Mouse (Mus musculus): ENCODE data around the gene Dlgap4. TPM values are rescaled to one million over a fixed set of nuclear protein-coding genes. Genes with fewer than 3 reads are reported as not detected.

The Dlgap4 gene
- polyA plus RNA-seq, 1 experiment from 2014 or later: 57.8 TPM

DNA sequence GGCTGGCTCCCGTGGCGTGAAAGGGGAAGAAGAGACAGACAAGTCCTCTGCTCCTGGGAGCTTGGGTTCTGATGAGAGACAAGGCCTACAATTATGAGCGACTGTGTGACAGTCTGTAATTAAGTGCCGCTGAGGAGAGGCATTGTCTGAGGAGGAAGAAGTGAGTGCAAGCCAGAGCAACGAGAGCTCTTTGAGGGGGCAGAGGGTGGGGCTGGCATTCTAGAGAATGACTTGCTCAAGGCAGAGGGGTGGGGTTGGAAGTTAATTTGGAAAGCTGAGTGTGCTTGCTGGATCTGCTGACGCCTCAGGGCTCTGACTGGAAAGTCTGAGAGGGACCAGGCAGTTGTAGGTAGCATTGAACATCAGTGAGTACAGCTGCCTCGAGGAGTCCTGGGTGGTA, 112.8 kb downstream of the Dlgap4 start:
- ATAC-seq (replicated peaks; ENCODE audit: extremely low read depth, insufficient read depth, low FRiP score): no peak
- Histone ChIP-seq H3K27ac (ENCODE audit: low read length) (peak overlapping the region; percentile 9; the same call in 1 of the 2 replicates), H3K36me3 (ENCODE audit: control insufficient read depth, insufficient read depth) (no peaks in the 10 kb centered on the region), H3K9me3 (replicated peaks; ENCODE audit: control insufficient read depth, low read length) (no peaks in the 10 kb centered on the region), H3K27me3 (ENCODE audit: control insufficient read depth, insufficient read depth, low read length) (no peaks in the 10 kb centered on the region), H3K4me3 (ENCODE audit: low read length) (no peak overlapping the region), H3K4me2 (ENCODE audit: low read depth, low read length) (peak overlapping the region; percentile 4; the same call in 1 of the 2 replicates), H3K4me1 (ENCODE audit: control insufficient read depth, insufficient read depth, low read length) (peaks cover 60% of the 10 kb centered on the region), H3K9ac (ENCODE audit: low read length) (peak overlapping the region; percentile 2; the same call in 1 of the 2 replicates)
- WGBS: 31% methylated on average over 7 of the region's 7 CpGs

DNA sequence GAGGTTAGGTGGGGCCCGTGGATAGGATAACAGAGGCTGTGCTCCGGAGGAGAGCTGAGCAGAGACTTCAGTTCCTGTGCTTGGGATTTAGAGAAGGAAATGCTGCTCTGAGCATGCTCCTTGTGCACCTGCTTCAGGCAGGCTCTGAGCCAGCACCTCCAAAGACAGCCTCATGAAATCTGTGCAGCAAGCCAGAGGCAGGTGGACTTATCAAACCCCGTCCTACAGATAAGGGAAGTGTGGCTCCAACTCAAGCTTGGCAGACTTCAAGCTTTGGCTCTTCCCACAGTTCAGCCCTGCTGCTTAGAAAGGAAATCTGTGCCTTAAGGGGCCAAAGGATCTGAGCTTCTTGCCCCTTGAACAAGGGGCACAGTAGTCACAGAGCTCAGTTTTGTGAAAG, 113.4 kb downstream of the Dlgap4 start:
- H3K27ac ChIP-seq (ENCODE audit: low read length): peak overlapping the region; percentile 9; the same call in 1 of the 2 replicates
- H3K27me3 ChIP-seq (ENCODE audit: control insufficient read depth, insufficient read depth, low read length): no peaks in the 10 kb centered on the region
- WGBS: 10% methylated on average over 3 of the region's 3 CpGs
- no peaks in the 10 kb centered on the region for H3K9me3 ChIP-seq (replicated peaks; ENCODE audit: control insufficient read depth, low read length)
- no peaks in the 10 kb centered on the region for H3K36me3 ChIP-seq (ENCODE audit: control insufficient read depth, insufficient read depth)
- peaks cover 66% of the 10 kb centered on the region for H3K4me1 ChIP-seq (ENCODE audit: control insufficient read depth, insufficient read depth, low read length)
- H3K9ac ChIP-seq (ENCODE audit: low read length): peak overlapping the region; percentile 42
- peak overlapping the region; percentile 4 for H3K4me2 ChIP-seq (ENCODE audit: low read depth, low read length)
- H3K4me3 ChIP-seq (ENCODE audit: low read length): no peak overlapping the region
- no peak for ATAC-seq (replicated peaks; ENCODE audit: extremely low read depth, insufficient read depth, low FRiP score)

DNA sequence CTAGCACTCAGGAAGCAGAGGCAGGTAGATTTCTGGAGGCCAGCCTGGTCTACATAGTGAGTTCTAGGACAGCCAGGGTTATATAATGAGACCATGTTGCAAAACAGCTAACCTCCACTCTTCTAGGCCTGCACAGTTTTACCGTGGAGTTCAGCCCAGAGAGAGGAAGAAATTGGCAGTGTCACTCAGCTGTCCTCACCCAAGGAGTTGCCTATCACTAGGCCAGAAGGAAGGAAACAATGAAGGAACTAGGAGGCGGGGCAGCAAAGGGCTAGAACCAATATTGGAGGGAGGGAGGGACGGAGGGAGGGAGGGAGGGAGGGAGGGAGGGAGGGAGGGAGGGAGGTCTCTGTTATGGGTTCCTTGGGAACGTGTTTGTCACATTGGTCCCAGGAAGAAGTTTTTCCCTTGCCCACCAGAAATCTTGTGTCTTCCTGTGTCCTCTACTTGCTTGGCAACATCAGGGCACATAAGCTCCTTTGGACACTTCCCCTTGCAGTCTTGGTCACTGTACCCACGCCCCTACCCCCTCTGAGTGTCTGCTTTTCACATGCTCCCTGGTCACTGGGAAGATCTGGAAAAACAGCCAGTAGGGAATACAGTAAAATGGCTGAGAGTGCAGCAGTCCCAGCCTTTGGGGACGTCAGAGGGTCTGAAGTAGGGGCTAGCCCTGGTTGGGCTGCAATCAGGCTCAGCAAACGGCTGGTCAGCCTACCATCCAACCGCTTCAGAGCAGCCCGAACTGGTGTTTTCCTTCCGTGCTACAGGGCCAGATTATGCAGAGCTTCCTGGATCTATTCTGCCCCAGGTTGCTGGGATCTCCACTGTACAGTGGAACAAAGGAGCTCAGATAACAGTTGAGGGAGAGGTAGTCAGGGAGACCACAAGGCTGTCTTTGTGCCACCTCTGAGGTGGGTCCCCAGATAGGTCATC, 116.3 kb downstream of the Dlgap4 start:
- H3K36me3 ChIP-seq (ENCODE audit: control insufficient read depth, insufficient read depth): no peaks in the 10 kb centered on the region
- ATAC-seq (replicated peaks; ENCODE audit: extremely low read depth, insufficient read depth, low FRiP score): no peak
- H3K4me3 ChIP-seq (ENCODE audit: low read length): peak overlapping the region; percentile 30; the same call in 1 of the 2 replicates
- peak overlapping the region; percentile 41; the same call in 1 of the 2 replicates for H3K9ac ChIP-seq (ENCODE audit: low read length)
- peak overlapping the region; percentile 49 for H3K4me2 ChIP-seq (ENCODE audit: low read depth, low read length)
- no peaks in the 10 kb centered on the region for H3K27me3 ChIP-seq (ENCODE audit: control insufficient read depth, insufficient read depth, low read length)
- H3K9me3 ChIP-seq (replicated peaks; ENCODE audit: control insufficient read depth, low read length): no peaks in the 10 kb centered on the region
- H3K27ac ChIP-seq (ENCODE audit: low read length): peak overlapping the region; percentile 74
- WGBS: 30% methylated on average over 9 of the region's 10 CpGs
- peaks cover 66% of the 10 kb centered on the region for H3K4me1 ChIP-seq (ENCODE audit: control insufficient read depth, insufficient read depth, low read length)

DNA sequence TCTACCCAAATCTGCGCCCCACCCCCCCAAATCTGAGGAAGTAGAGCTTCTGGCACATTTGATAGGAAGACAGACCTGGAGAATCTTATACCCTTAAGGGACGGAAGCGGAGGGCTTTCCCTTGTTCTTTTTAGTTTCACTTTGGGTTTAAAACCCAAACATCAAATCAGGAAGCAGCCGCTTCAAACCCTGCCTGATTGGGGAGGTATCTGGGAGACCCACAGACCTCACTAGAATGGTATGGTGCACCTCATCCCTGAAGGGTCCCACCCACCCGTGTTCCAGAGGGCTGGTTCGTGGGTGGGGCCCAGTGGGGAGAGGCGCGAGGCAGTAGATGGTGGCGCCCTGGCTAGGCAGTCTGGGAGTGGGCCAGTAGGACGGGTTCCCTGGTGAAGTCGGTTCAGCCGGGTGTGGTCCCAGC, 117.0 kb downstream of the Dlgap4 start:
- peaks cover 65% of the 10 kb centered on the region for H3K4me1 ChIP-seq (ENCODE audit: control insufficient read depth, insufficient read depth, low read length)

DNA sequence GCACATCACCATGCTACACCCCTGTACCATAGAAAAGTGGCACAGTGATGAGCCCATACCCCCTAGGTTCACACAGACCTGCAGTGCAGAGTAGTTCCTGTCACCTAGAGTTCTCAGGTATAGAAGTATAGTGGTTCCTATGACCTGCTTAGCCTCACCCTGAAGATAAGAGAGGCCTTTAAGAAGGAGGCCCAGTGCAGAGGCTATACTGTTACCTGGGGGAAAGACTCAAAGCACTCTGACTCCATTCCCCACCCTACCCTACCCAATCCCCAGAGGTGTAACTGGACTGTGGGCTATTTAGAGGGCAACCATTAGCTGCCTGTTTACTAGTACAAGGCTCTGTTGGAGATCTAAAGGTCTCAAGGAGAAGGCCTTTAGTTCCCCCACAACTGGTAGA, 118.1 kb downstream of the Dlgap4 start:
- no peak overlapping the region for H3K27ac ChIP-seq (ENCODE audit: low read length)
- H3K27me3 ChIP-seq (ENCODE audit: control insufficient read depth, insufficient read depth, low read length): no peaks in the 10 kb centered on the region
- no peak overlapping the region for H3K9ac ChIP-seq (ENCODE audit: low read length)
- no peak overlapping the region for H3K4me3 ChIP-seq (ENCODE audit: low read length)
- H3K36me3 ChIP-seq (ENCODE audit: control insufficient read depth, insufficient read depth): no peaks in the 10 kb centered on the region
- no peaks in the 10 kb centered on the region for H3K9me3 ChIP-seq (replicated peaks; ENCODE audit: control insufficient read depth, low read length)
- H3K4me2 ChIP-seq (ENCODE audit: low read depth, low read length): no peak overlapping the region
- no peak for ATAC-seq (replicated peaks; ENCODE audit: extremely low read depth, insufficient read depth, low FRiP score)
- H3K4me1 ChIP-seq (ENCODE audit: control insufficient read depth, insufficient read depth, low read length): peaks cover 65% of the 10 kb centered on the region

More for the DNA sequence above, 117.0 kb downstream of the Dlgap4 start:
- H3K36me3 ChIP-seq (ENCODE audit: control insufficient read depth, insufficient read depth): no peaks in the 10 kb centered on the region
- H3K27me3 ChIP-seq (ENCODE audit: control insufficient read depth, insufficient read depth, low read length): no peaks in the 10 kb centered on the region
- 64% methylated on average over 12 of the region's 12 CpGs for WGBS
- no peaks in the 10 kb centered on the region for H3K9me3 ChIP-seq (replicated peaks; ENCODE audit: control insufficient read depth, low read length)
- peak overlapping the region; percentile 41; the same call in 1 of the 2 replicates for H3K9ac ChIP-seq (ENCODE audit: low read length)
- H3K27ac ChIP-seq (ENCODE audit: low read length): peak overlapping the region; percentile 74
- no peak for ATAC-seq (replicated peaks; ENCODE audit: extremely low read depth, insufficient read depth, low FRiP score)
- peak overlapping the region; percentile 30; the same call in 1 of the 2 replicates for H3K4me3 ChIP-seq (ENCODE audit: low read length)
- peak overlapping the region; percentile 49 for H3K4me2 ChIP-seq (ENCODE audit: low read depth, low read length)

DNA sequence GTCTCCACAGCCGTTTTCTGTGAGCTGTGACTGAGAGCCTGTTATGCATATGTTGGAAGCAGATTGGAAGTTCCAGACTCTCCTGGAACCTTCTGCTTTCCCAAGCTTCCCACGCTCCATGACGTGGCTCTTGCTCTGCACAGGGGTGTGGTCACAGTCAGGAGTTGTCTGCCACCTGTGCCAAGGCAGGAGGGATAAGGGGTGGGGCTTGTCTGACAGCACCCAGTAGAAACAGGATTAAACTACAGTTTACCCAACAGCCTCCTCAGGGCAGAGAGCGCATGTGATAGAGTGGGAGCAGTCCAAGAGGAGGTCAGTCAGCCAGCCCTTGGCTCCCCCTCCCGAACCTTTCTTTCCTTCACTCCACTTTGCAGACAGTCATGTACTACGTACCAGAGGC, 118.6 kb downstream of the Dlgap4 start:
- no peaks in the 10 kb centered on the region for H3K36me3 ChIP-seq (ENCODE audit: control insufficient read depth, insufficient read depth)
- peaks cover 65% of the 10 kb centered on the region for H3K4me1 ChIP-seq (ENCODE audit: control insufficient read depth, insufficient read depth, low read length)
- ATAC-seq (replicated peaks; ENCODE audit: extremely low read depth, insufficient read depth, low FRiP score): peak; percentile 49
- H3K4me2 ChIP-seq (ENCODE audit: low read depth, low read length): no peak overlapping the region
- H3K27me3 ChIP-seq (ENCODE audit: control insufficient read depth, insufficient read depth, low read length): no peaks in the 10 kb centered on the region
- H3K27ac ChIP-seq (ENCODE audit: low read length): peak overlapping the region; percentile 9; the same call in 1 of the 2 replicates
- no peaks in the 10 kb centered on the region for H3K9me3 ChIP-seq (replicated peaks; ENCODE audit: control insufficient read depth, low read length)
- WGBS: 37% methylated on average over 6 of the region's 6 CpGs
- H3K9ac ChIP-seq (ENCODE audit: low read length): no peak overlapping the region
- H3K4me3 ChIP-seq (ENCODE audit: low read length): no peak overlapping the region

DNA sequence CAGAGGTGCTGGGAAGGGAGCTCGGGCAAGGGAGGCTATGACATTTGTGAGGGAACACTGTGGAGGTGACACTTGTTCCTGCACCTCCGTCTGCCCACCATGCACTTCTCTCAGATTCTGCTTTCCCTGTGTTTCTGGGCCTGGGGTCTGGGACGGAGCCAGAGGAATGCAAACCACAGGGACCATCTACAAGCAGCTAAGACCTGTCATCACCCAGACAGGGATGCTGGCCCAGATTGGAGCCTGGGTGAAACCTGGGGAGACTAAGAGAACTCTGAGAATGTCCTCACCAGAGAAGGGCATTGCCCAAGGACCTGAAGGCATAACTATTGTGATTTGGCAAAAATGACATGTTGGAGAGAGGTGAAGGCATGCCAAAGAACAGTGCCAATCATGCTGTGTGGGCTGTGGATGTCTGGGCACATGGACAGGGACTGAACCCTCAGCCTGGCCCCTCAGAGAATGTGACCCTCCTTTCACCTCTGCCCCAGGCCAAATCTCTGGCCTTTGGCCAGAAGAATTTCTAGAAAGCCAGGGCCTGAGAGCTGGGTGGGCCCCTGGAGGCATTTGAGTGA, 122.3 kb downstream of the Dlgap4 start:
- Histone ChIP-seq H3K27me3 (ENCODE audit: control insufficient read depth, insufficient read depth, low read length) (no peaks in the 10 kb centered on the region), H3K9me3 (replicated peaks; ENCODE audit: control insufficient read depth, low read length) (no peaks in the 10 kb centered on the region), H3K27ac (ENCODE audit: low read length) (peak overlapping the region; percentile 36; the same call in 1 of the 2 replicates), H3K4me1 (ENCODE audit: control insufficient read depth, insufficient read depth, low read length) (peaks cover 72% of the 10 kb centered on the region), H3K9ac (ENCODE audit: low read length) (0 out of 2 replicates have a peak overlapping the region, but pooled peaks have one; percentile 11), H3K36me3 (ENCODE audit: control insufficient read depth, insufficient read depth) (no peaks in the 10 kb centered on the region), H3K4me2 (ENCODE audit: low read depth, low read length) (no peak overlapping the region), H3K4me3 (ENCODE audit: low read length) (no peak overlapping the region)
- WGBS: 38% methylated on average over 3 of the region's 3 CpGs
- peak; percentile 19; the same call in 1 of the 2 replicates for ATAC-seq (replicated peaks; ENCODE audit: extremely low read depth, insufficient read depth, low FRiP score)

DNA sequence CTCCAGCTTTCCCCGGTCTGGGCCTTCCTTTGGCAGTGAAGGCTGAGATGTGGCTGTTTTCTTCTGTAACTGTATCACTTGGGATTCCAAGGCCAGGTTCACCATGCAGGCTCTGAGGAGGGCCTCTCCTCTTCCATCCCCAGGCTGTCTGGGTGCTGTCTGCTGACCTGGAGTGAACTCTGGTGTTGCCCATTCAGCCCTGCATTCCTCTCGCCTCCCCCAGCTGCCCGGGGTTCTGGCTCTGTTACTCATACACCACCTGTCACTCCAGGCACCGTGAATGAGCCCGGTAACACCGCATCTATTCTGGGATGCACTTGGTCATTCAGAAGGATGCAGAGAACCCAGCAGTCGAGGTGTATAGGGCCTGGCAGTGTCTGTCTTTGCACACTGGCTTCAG, 123.3 kb downstream of the Dlgap4 start:
- H3K27ac ChIP-seq (ENCODE audit: low read length): peak overlapping the region; percentile 36
- no peak overlapping the region for H3K4me2 ChIP-seq (ENCODE audit: low read depth, low read length)
- H3K9ac ChIP-seq (ENCODE audit: low read length): no peak overlapping the region
- H3K4me1 ChIP-seq (ENCODE audit: control insufficient read depth, insufficient read depth, low read length): peaks cover 76% of the 10 kb centered on the region
- no peaks in the 10 kb centered on the region for H3K36me3 ChIP-seq (ENCODE audit: control insufficient read depth, insufficient read depth)
- H3K4me3 ChIP-seq (ENCODE audit: low read length): no peak overlapping the region
- no peaks in the 10 kb centered on the region for H3K27me3 ChIP-seq (ENCODE audit: control insufficient read depth, insufficient read depth, low read length)
- WGBS: 25% methylated on average over 7 of the region's 7 CpGs
- H3K9me3 ChIP-seq (replicated peaks; ENCODE audit: control insufficient read depth, low read length): no peaks in the 10 kb centered on the region
- ATAC-seq (replicated peaks; ENCODE audit: extremely low read depth, insufficient read depth, low FRiP score): peak; percentile 40; the same call in 1 of the 2 replicates

All from heart, embryonic 16.5 days (tissue).